Mouse (Mus musculus) heart, adult 2 months (tissue): Measurements from ENCODE around the gene Rnf7.

Source experiments
- CTCF ChIP-seq: fragments of 200-600 bp; IDR thresholded peaks from 2 replicates; pipeline ENCODE4 v1.8.1; 2022; ENCODE audit warnings: antibody characterized with exemption, mild to moderate bottlenecking, moderate library complexity
- POLR2A ChIP-seq: fragments of 200-500 bp; IDR thresholded peaks from 2 replicates; pipeline ENCODE4 v1.6.1; 2011; ENCODE audit warnings: mild to moderate bottlenecking, low read depth, low read length, control low read depth; ENCODE audit not compliant: insufficient read depth

DNA sequence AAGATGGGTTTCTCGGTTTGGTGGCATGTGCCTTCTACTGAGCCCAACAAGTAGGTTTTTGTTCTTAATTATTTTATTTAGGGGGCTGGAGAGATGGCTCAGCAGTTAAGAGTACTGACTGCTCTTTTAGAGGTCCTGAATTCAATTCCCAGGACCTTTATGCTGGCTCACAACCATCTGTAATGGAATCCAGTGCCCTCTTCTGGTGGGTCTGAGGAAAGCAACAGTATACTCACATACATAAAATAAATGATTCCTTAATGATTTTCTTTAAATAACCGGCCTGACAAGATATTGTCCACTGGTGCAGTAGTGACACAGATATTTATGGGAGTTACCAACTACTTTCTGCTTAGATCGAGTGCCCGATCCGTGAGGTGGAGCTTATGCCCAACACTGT lies 44.7 kb upstream of the Rnf7 start:
- TF ChIP-seq CTCF (peak; percentile 34), POLR2A (no peak)
